Mouse (Mus musculus) midbrain, embryonic 12.5 days (tissue): ENCODE results near the gene Spon1. TPM values are rescaled to one million over a fixed set of nuclear protein-coding genes. Genes with fewer than 3 reads are reported as not detected.
A peak's percentile ranks its signal among the peaks of the same experiment; 100 is the strongest.

ENCODE experiments used
- ATAC-seq: fragments of 200-750 bp; cut with Nextera tagmentation; 2 replicates; pipeline ENCODE4 v1.8.0; 2017; ENCODE audit warnings: low read depth, moderate TSS enrichment, moderate library complexity; ENCODE audit not compliant: low FRiP score
- H3K27ac ChIP-seq: fragments of 300-500 bp; sonication (generic); replicated peaks from 2 replicates; pipeline ENCODE4 v1.5.1; 2016; ENCODE audit warnings: mild to moderate bottlenecking
- H3K27me3 ChIP-seq: fragments of 300-500 bp; sonication (generic); 2 replicates; pipeline ENCODE4 v1.6.1; 2016; ENCODE audit warnings: mild to moderate bottlenecking
- H3K36me3 ChIP-seq: fragments of 300-500 bp; sonication (generic); 2 replicates; pipeline ENCODE4 v1.6.1; 2016
- H3K4me1 ChIP-seq: fragments of 300-500 bp; sonication (generic); 2 replicates; pipeline ENCODE4 v1.6.1; 2016
- H3K4me2 ChIP-seq: fragments of 300-500 bp; sonication (generic); replicated peaks from 2 replicates; pipeline ENCODE4 v1.6.1; 2016; ENCODE audit warnings: mild to moderate bottlenecking, moderate library complexity
- H3K4me3 ChIP-seq: fragments of 300-500 bp; sonication (generic); 2 replicates; pipeline ENCODE4 v1.5.1; 2016; ENCODE audit warnings: mild to moderate bottlenecking
- H3K9ac ChIP-seq: fragments of 300-500 bp; sonication (generic); replicated peaks from 2 replicates; pipeline ENCODE4 v1.6.1; 2016; ENCODE audit warnings: mild to moderate bottlenecking, moderate library complexity
- H3K9me3 ChIP-seq: fragments of 300-500 bp; sonication (generic); 2 replicates; pipeline ENCODE4 v1.6.1; 2016; ENCODE audit warnings: mild to moderate bottlenecking
- WGBS: fragments of 180-500 bp; shearing (Covaris S2); methylation state at CpG from one replicate; pipeline ENCODE4 v1.1.7; 2016; 5-methylcytosine and 5-hydroxymethylcytosine counted together
- polyA plus RNA-seq: library from polyadenylated mRNA; unstranded; fragments of >200 nt; fragmentation: Nextera tagmentation; extraction: Ambion mirVana; gene quantifications from 2 replicates; pipeline ENCODE4 v1.2.1, GENCODE M21; 2016

Gene Spon1
- polyA plus RNA-seq, 1 experiment from 2014 or later, result 57.5 TPM

GRCm38 (mm10) chr7:113823026-113823425, 57.2 kb downstream of the Spon1 start:
- H3K9me3 ChIP-seq, result no peaks in the 10 kb centered on the region
- WGBS, result 22% methylated on average over 3 of the region's 3 CpGs
- no peak overlapping the region for H3K9ac ChIP-seq
- no peak overlapping the region for H3K4me2 ChIP-seq
- peaks cover 21% of the 10 kb centered on the region for H3K27me3 ChIP-seq
- no peak overlapping the region for H3K4me3 ChIP-seq
- H3K4me1 ChIP-seq, result peaks cover 26% of the 10 kb centered on the region
- H3K27ac ChIP-seq, result no peak overlapping the region
- no peaks in the 10 kb centered on the region for H3K36me3 ChIP-seq
- ATAC-seq, result no peak

GRCm38 (mm10) chr7:113824651-113825050, 58.9 kb downstream of the Spon1 start:
- Histone ChIP-seq H3K27ac (no peak overlapping the region), H3K4me2 (no peak overlapping the region), H3K4me3 (no peak overlapping the region), H3K36me3 (no peaks in the 10 kb centered on the region), H3K9ac (no peak overlapping the region), H3K27me3 (peaks cover 23% of the 10 kb centered on the region), H3K9me3 (no peaks in the 10 kb centered on the region), H3K4me1 (peaks cover 26% of the 10 kb centered on the region)
- ATAC-seq, result no peak
- 93% methylated on average over 6 of the region's 6 CpGs for WGBS

- Histone ChIP-seq H3K4me3 (no peak overlapping the region), H3K9me3 (no peaks in the 10 kb centered on the region), H3K9ac (no peak overlapping the region), H3K36me3 (no peaks in the 10 kb centered on the region), H3K27me3 (peaks cover 23% of the 10 kb centered on the region), H3K27ac (no peak overlapping the region), H3K4me2 (no peak overlapping the region), H3K4me1 (peaks cover 26% of the 10 kb centered on the region)
- no peak for ATAC-seq
- WGBS, result 55% methylated on average over 5 of the region's 5 CpGs
Measured at GRCm38 (mm10) chr7:113825498-113826205, 59.9 kb downstream of the Spon1 start.

- 16% methylated on average over 1 of the region's 1 CpGs for WGBS
- H3K4me2 ChIP-seq, result no peak overlapping the region
- H3K36me3 ChIP-seq, result no peaks in the 10 kb centered on the region
- H3K4me3 ChIP-seq, result no peak overlapping the region
- H3K27ac ChIP-seq, result no peak overlapping the region
- H3K27me3 ChIP-seq, result peaks cover 23% of the 10 kb centered on the region
- ATAC-seq, result no peak
- H3K9me3 ChIP-seq, result no peaks in the 10 kb centered on the region
- peaks cover 26% of the 10 kb centered on the region for H3K4me1 ChIP-seq
- H3K9ac ChIP-seq, result no peak overlapping the region
Measured at GRCm38 (mm10) chr7:113826510-113826909, 60.7 kb downstream of the Spon1 start.

GRCm38 (mm10) chr7:113828122-113828571, 62.3 kb downstream of the Spon1 start:
- no peak overlapping the region for H3K4me3 ChIP-seq
- no peak overlapping the region for H3K9ac ChIP-seq
- H3K9me3 ChIP-seq, result no peaks in the 10 kb centered on the region
- peaks cover 26% of the 10 kb centered on the region for H3K4me1 ChIP-seq
- H3K27ac ChIP-seq, result peak overlapping the region; percentile 42
- 8% methylated on average over 2 of the region's 2 CpGs for WGBS
- H3K4me2 ChIP-seq, result no peak overlapping the region
- H3K27me3 ChIP-seq, result peaks cover 20% of the 10 kb centered on the region
- H3K36me3 ChIP-seq, result no peaks in the 10 kb centered on the region
- peak; percentile 71 for ATAC-seq

- ATAC-seq, result no peak
- Histone ChIP-seq H3K36me3 (no peaks in the 10 kb centered on the region), H3K27me3 (peaks cover 18% of the 10 kb centered on the region; the same call in 1 of the 2 replicates), H3K4me3 (no peak overlapping the region), H3K27ac (no peak overlapping the region), H3K4me2 (no peak overlapping the region), H3K9me3 (no peaks in the 10 kb centered on the region), H3K4me1 (peaks cover 26% of the 10 kb centered on the region), H3K9ac (no peak overlapping the region)
- WGBS, result 37% methylated on average over 2 of the region's 2 CpGs
Measured at GRCm38 (mm10) chr7:113828576-113828975, 62.8 kb downstream of the Spon1 start.

GRCm38 (mm10) chr7:113837151-113837550, 71.4 kb downstream of the Spon1 start:
- Histone ChIP-seq H3K4me2 (no peak overlapping the region), H3K9me3 (no peaks in the 10 kb centered on the region), H3K9ac (no peak overlapping the region), H3K4me3 (no peak overlapping the region), H3K27ac (no peak overlapping the region), H3K27me3 (no peaks in the 10 kb centered on the region), H3K4me1 (no peaks in the 10 kb centered on the region), H3K36me3 (no peaks in the 10 kb centered on the region)
- 84% methylated on average over 4 of the region's 4 CpGs for WGBS
- no peak for ATAC-seq

GRCm38 (mm10) chr7:113839431-113839830, 73.6 kb downstream of the Spon1 start:
- Histone ChIP-seq H3K4me3 (no peak overlapping the region), H3K9ac (no peak overlapping the region), H3K36me3 (no peaks in the 10 kb centered on the region), H3K4me1 (no peaks in the 10 kb centered on the region), H3K4me2 (no peak overlapping the region), H3K27ac (no peak overlapping the region), H3K27me3 (no peaks in the 10 kb centered on the region), H3K9me3 (no peaks in the 10 kb centered on the region)
- ATAC-seq, result no peak
- WGBS, result 82% methylated on average over 8 of the region's 8 CpGs

GRCm38 (mm10) chr7:113841521-113841920, 75.7 kb downstream of the Spon1 start:
- H3K4me1 ChIP-seq, result no peaks in the 10 kb centered on the region
- no peaks in the 10 kb centered on the region for H3K36me3 ChIP-seq
- H3K27me3 ChIP-seq, result no peaks in the 10 kb centered on the region
- H3K9me3 ChIP-seq, result no peaks in the 10 kb centered on the region
- WGBS, result 84% methylated on average over 2 of the region's 2 CpGs
- no peak for ATAC-seq
- no peak overlapping the region for H3K27ac ChIP-seq
- H3K4me2 ChIP-seq, result no peak overlapping the region
- H3K9ac ChIP-seq, result no peak overlapping the region
- no peak overlapping the region for H3K4me3 ChIP-seq

- Histone ChIP-seq H3K4me1 (no peaks in the 10 kb centered on the region), H3K27me3 (no peaks in the 10 kb centered on the region), H3K36me3 (no peaks in the 10 kb centered on the region), H3K27ac (no peak overlapping the region), H3K4me3 (no peak overlapping the region), H3K9ac (no peak overlapping the region), H3K9me3 (no peaks in the 10 kb centered on the region), H3K4me2 (no peak overlapping the region)
- no peak for ATAC-seq
- WGBS, result 84% methylated on average over 2 of the region's 2 CpGs
Measured at GRCm38 (mm10) chr7:113843150-113843549, 77.4 kb downstream of the Spon1 start.

- no peaks in the 10 kb centered on the region for H3K27me3 ChIP-seq
- H3K9me3 ChIP-seq, result no peaks in the 10 kb centered on the region
- H3K27ac ChIP-seq, result no peak overlapping the region
- ATAC-seq, result no peak
- WGBS, result 80% methylated on average over 5 of the region's 5 CpGs
- no peak overlapping the region for H3K9ac ChIP-seq
- no peak overlapping the region for H3K4me3 ChIP-seq
- H3K4me2 ChIP-seq, result no peak overlapping the region
- no peaks in the 10 kb centered on the region for H3K4me1 ChIP-seq
- no peaks in the 10 kb centered on the region for H3K36me3 ChIP-seq
Measured at GRCm38 (mm10) chr7:113845191-113845590, 79.4 kb downstream of the Spon1 start.

GRCm38 (mm10) chr7:113846553-113846952, 80.8 kb downstream of the Spon1 start:
- WGBS, result 51% methylated on average over 3 of the region's 3 CpGs
- Histone ChIP-seq H3K4me3 (no peak overlapping the region), H3K4me1 (no peaks in the 10 kb centered on the region), H3K27ac (no peak overlapping the region), H3K27me3 (no peaks in the 10 kb centered on the region), H3K4me2 (no peak overlapping the region), H3K9ac (no peak overlapping the region), H3K36me3 (no peaks in the 10 kb centered on the region), H3K9me3 (no peaks in the 10 kb centered on the region)
- ATAC-seq, result no peak; the same call in 1 of the 2 replicates
